Mouse (Mus musculus) heart, postnatal 0 days (tissue): ENCODE data around the gene Syncrip.

Experiments
- CTCF ChIP-seq: IDR thresholded peaks from 2 replicates; pipeline ENCODE4 v1.5.1; 2016; ENCODE audit warnings: antibody characterized with exemption, control low read depth, low read depth
- EP300 ChIP-seq: IDR thresholded peaks from 2 replicates; pipeline ENCODE4 v1.6.1; 2016; ENCODE audit warnings: antibody characterized with exemption, low read depth

GRCm38 (mm10) chr9:88484531-88484930, 2.2 kb upstream of the Syncrip start:
- TF ChIP-seq CTCF (no peak), EP300 (no peak)
